25 mouse cellular contexts compared by ENCODE assay signal in the genomic region with DNA sequence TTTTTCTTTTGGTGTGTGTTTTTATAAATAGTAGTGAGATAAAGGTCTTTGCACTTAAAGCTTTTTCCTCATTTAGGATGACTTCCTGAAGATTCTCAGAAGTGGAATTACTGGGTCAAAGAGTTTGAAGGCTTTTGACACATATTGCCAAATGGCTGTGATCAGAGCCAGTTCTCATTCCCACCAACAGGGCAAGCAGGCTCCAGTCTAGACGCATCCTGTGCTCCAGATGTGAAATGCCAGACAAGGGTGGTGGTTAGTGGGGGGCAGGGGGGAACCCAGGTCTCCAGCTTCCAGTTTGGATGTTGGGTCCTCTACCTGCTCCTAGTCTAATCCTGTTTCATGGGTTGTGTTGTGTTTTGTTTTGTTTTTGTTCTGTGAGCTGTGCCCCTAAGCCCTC. TPM values are rescaled to one million over a fixed set of nuclear protein-coding genes. Genes with fewer than 3 reads are reported as not detected.
DNase-seq lines count a peak whose midpoint lies in the region; ATAC-seq and TF ChIP-seq lines count a peak whose summit lies in the region.
"Had no signal": no experiment of that assay in that cellular context is flagged by ENCODE, and none has a peak within 500 bp of the region (broad histone marks: within the 10 kb centered on the region; RNA-seq: fewer than 3 reads in every experiment).

No protein-coding gene starts in this region.

- no peaks in the 10 kb centered on the region for H3K36me3 ChIP-seq in lung, postnatal 0 days (ENCODE audit: insufficient read depth, low read length)
- H3K36me3 ChIP-seq in midbrain, embryonic 11.5 days (ENCODE audit: control insufficient read depth, insufficient read depth, low read length), result no peaks in the 10 kb centered on the region
- H3K36me3 ChIP-seq in midbrain, embryonic 15.5 days (replicated peaks), result no peaks in the 10 kb centered on the region
- H3K36me3 ChIP-seq: embryonic facial prominence, embryonic 13.5 days; embryonic facial prominence, embryonic 15.5 days; forebrain, embryonic 10.5 days; forebrain, embryonic 12.5 days had no signal

- H3K27me3 ChIP-seq in lung, postnatal 0 days (replicated peaks; ENCODE audit: insufficient read depth, low read length), result no peaks in the 10 kb centered on the region
- no peaks in the 10 kb centered on the region for H3K27me3 ChIP-seq in midbrain, embryonic 11.5 days (ENCODE audit: control insufficient read depth, insufficient read depth, low read length)
- no peaks in the 10 kb centered on the region for H3K27me3 ChIP-seq in midbrain, embryonic 15.5 days (replicated peaks)
- H3K27me3 ChIP-seq: embryonic facial prominence, embryonic 13.5 days; embryonic facial prominence, embryonic 15.5 days; forebrain, embryonic 12.5 days had no signal

- no peak for TF ChIP-seq EP300 in lung, postnatal 0 days (IDR thresholded peaks at IDR 0.05)

- H3K27ac ChIP-seq in lung, postnatal 0 days (ENCODE audit: low read length), result no peak overlapping the region
- H3K27ac ChIP-seq in midbrain, embryonic 11.5 days (ENCODE audit: low read depth, low read length), result no peak overlapping the region
- H3K27ac ChIP-seq in midbrain, embryonic 15.5 days, result no peak overlapping the region
- H3K27ac ChIP-seq in brown adipose tissue, adult 24 weeks (replicated peaks; ENCODE audit: low read depth, low read length), result 0 out of 2 replicates have a peak overlapping the region, but pooled peaks have one; percentile 13
- H3K27ac ChIP-seq: embryonic facial prominence, embryonic 13.5 days; embryonic facial prominence, embryonic 15.5 days; forebrain, embryonic 10.5 days; forebrain, embryonic 12.5 days had no signal

- 73% methylated on average over 1 of the region's 1 CpGs for WGBS in lung, postnatal 0 days
- WGBS in midbrain, embryonic 11.5 days, result 55% methylated on average over 1 of the region's 1 CpGs
- 57% methylated on average over 1 of the region's 1 CpGs for WGBS in midbrain, embryonic 15.5 days

- no peak overlapping the region for H3K9ac ChIP-seq in lung, postnatal 0 days (replicated peaks; ENCODE audit: low read depth)
- H3K9ac ChIP-seq in midbrain, embryonic 11.5 days (ENCODE audit: low read length), result no peak overlapping the region
- H3K9ac ChIP-seq in midbrain, embryonic 15.5 days, result no peak overlapping the region
- H3K9ac ChIP-seq: embryonic facial prominence, embryonic 13.5 days; embryonic facial prominence, embryonic 15.5 days; forebrain, embryonic 12.5 days had no signal

- intact Hi-C loops in left cerebral cortex, postnatal 25 days (cut with DNase I), result no loop called here

- peak; percentile 10; the same call in 1 of the 2 replicates for TF ChIP-seq CTCF in lung, postnatal 0 days (IDR thresholded peaks at IDR 0.05)

- no peak for DNase-seq in lung, postnatal 0 days (ENCODE audit: low spot score)
- DNase-seq in lung, postnatal 4 days, result no peak
- DNase-seq in midbrain, embryonic 11.5 days (ENCODE audit: low spot score, missing footprints), result peak; percentile 70
- DNase-seq in adipocyte (ENCODE audit: low spot score), result peak; percentile 90
- DNase-seq in left cerebral cortex, postnatal 25 days (ENCODE audit: low spot score in 2 of 2), result no peak
- DNase-seq: adrenal gland, adult 8-10 months; adrenal gland, postnatal 14 days; adrenal gland, postnatal 36 days; cerebellum, adult 11 months; cerebellum, adult 18-20 months; cerebellum, adult 8-10 months; cerebellum, adult 9-11 months; cerebellum, postnatal 14 days; cerebellum, postnatal 36 days; embryo, embryonic 11 days had no signal

- H3K4me3 ChIP-seq in lung, postnatal 0 days (ENCODE audit: low read depth, low read length), result no peak overlapping the region
- no peak overlapping the region for H3K4me3 ChIP-seq in midbrain, embryonic 11.5 days (ENCODE audit: low read depth, low read length)
- no peak overlapping the region for H3K4me3 ChIP-seq in midbrain, embryonic 15.5 days
- H3K4me3 ChIP-seq in brown adipose tissue, adult 24 weeks (ENCODE audit: insufficient read depth, low read depth, low read length), result no peak overlapping the region
- H3K4me3 ChIP-seq: embryonic facial prominence, embryonic 13.5 days; embryonic facial prominence, embryonic 15.5 days; erythroblast, embryonic 14.5 days; forebrain, embryonic 10.5 days; forebrain, embryonic 12.5 days had no signal

- H3K4me2 ChIP-seq in lung, postnatal 0 days (replicated peaks; ENCODE audit: low read depth, low read length), result no peak overlapping the region
- H3K4me2 ChIP-seq in midbrain, embryonic 11.5 days, result no peak overlapping the region
- H3K4me2 ChIP-seq in midbrain, embryonic 15.5 days, result no peak overlapping the region
- H3K4me2 ChIP-seq: embryonic facial prominence, embryonic 13.5 days; embryonic facial prominence, embryonic 15.5 days; forebrain, embryonic 12.5 days had no signal

- ATAC-seq in lung, postnatal 0 days, result no peak
- no peak for ATAC-seq in midbrain, embryonic 11.5 days (ENCODE audit: low FRiP score)
- ATAC-seq in midbrain, embryonic 15.5 days (replicated peaks), result no peak
- ATAC-seq: forebrain, embryonic 14.5 days; forebrain, embryonic 16.5 days had no signal

- H3K9me3 ChIP-seq in lung, postnatal 0 days (ENCODE audit: low read length), result no peaks in the 10 kb centered on the region
- no peaks in the 10 kb centered on the region for H3K9me3 ChIP-seq in midbrain, embryonic 11.5 days (ENCODE audit: control insufficient read depth, low read length)
- H3K9me3 ChIP-seq in midbrain, embryonic 15.5 days, result no peaks in the 10 kb centered on the region
- H3K9me3 ChIP-seq: embryonic facial prominence, embryonic 13.5 days; embryonic facial prominence, embryonic 15.5 days; forebrain, embryonic 10.5 days; forebrain, embryonic 12.5 days had no signal

- H3K4me1 ChIP-seq in lung, postnatal 0 days (ENCODE audit: insufficient read depth, low read depth, low read length), result peaks cover 16% of the 10 kb centered on the region
- peaks cover 10% of the 10 kb centered on the region for H3K4me1 ChIP-seq in midbrain, embryonic 11.5 days (ENCODE audit: control insufficient read depth, insufficient read depth, low read length)
- peaks cover 17% of the 10 kb centered on the region for H3K4me1 ChIP-seq in midbrain, embryonic 15.5 days
- H3K4me1 ChIP-seq in brown adipose tissue, adult 24 weeks (ENCODE audit: control insufficient read depth, insufficient read depth, insufficient read length, low read length), result peaks cover 16% of the 10 kb centered on the region

RNA-seq across cellular contexts. Expression of a gene that starts 48.8 kb away (rescaled TPM):
- polyA plus RNA-seq in lung, postnatal 0 days (2015; fragmentation: Nextera tagmentation; extraction: Ambion mirVana), result 0.48 and 0.63 TPM in 2 replicates
- 1.7 TPM in 2 replicates for polyA plus RNA-seq in midbrain, embryonic 11.5 days (2014; fragmentation: Nextera tagmentation; extraction: Ambion mirVana)
- polyA plus RNA-seq in midbrain, embryonic 15.5 days (2015; fragmentation: Nextera tagmentation; extraction: Ambion mirVana), result 8.7 and 9.1 TPM in 2 replicates
- polyA plus RNA-seq in brown adipose tissue, adult 24 weeks (2012; ENCODE audit: insufficient read depth, insufficient read length, missing spikeins), result 1.9 and 4.6 TPM in 2 replicates
- 100 to 1,000 TPM in 1 of 2 experiments, 10 to 100 TPM in 1; 96.4 to 179 TPM for total RNA-seq in left cerebral cortex, postnatal 25 days (2021)
- total RNA-seq: common myeloid progenitor, adult 5-6 weeks had no signal
- polyA plus RNA-seq: erythroblast, embryonic 14.5 days had no signal

Comparison
In these comparisons a context has a peak if more than half of its experiments do, and no peak if none do; other contexts are left out.
1. DNase-seq: peak in midbrain, embryonic 11.5 days (single experiment) and adipocyte (single experiment); none in lung, postnatal 0 days (single experiment), lung, postnatal 4 days (0 of 2) and left cerebral cortex, postnatal 25 days (0 of 2).